Mouse (Mus musculus): ENCODE measurements around the gene 9030612E09Rik. TPM values are rescaled to one million over a fixed set of nuclear protein-coding genes. Genes with fewer than 3 reads are reported as not detected.

9030612E09Rik gene
- polyA plus RNA-seq, 1 experiment = not detected

Other genes starting within 250 kb of the 9030612E09Rik start
- gene Sobp, start 174 bp upstream of the 9030612E09Rik start, polyA plus RNA-seq (2012; ENCODE audit: insufficient read depth, insufficient read length, missing spikeins) = 0.54 and 0.95 TPM in 2 replicates
- 16.7 and 22.1 TPM in 2 replicates for gene Pdss2, start 46.8 kb downstream of the 9030612E09Rik start, polyA plus RNA-seq (2012; ENCODE audit: insufficient read depth, insufficient read length, missing spikeins)